Mouse (Mus musculus): ENCODE results near the gene Prnp. TPM values are rescaled to one million over a fixed set of nuclear protein-coding genes. Genes with fewer than 3 reads are reported as not detected.

The Prnp gene
- polyA plus RNA-seq, 1 experiment from 2014 or later, result 102 TPM

DNA sequence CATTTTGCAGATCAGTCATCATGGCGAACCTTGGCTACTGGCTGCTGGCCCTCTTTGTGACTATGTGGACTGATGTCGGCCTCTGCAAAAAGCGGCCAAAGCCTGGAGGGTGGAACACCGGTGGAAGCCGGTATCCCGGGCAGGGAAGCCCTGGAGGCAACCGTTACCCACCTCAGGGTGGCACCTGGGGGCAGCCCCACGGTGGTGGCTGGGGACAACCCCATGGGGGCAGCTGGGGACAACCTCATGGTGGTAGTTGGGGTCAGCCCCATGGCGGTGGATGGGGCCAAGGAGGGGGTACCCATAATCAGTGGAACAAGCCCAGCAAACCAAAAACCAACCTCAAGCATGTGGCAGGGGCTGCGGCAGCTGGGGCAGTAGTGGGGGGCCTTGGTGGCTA, 26.7 kb downstream of the Prnp start:
- Histone ChIP-seq H3K36me3 (ENCODE audit: control insufficient read depth, insufficient read depth, low read length) (no peaks in the 10 kb centered on the region; the same call in 1 of the 2 replicates), H3K4me2 (replicated peaks; ENCODE audit: low read depth) (no peak overlapping the region), H3K9me3 (ENCODE audit: control insufficient read depth, low read length) (no peaks in the 10 kb centered on the region), H3K4me1 (replicated peaks; ENCODE audit: control insufficient read depth, insufficient read depth) (peaks cover 3% of the 10 kb centered on the region; the same call in 1 of the 2 replicates), H3K9ac (ENCODE audit: low read length) (no peak overlapping the region), H3K27ac (replicated peaks) (no peak overlapping the region), H3K27me3 (ENCODE audit: control insufficient read depth, insufficient read depth, low read length) (no peaks in the 10 kb centered on the region), H3K4me3 (ENCODE audit: low read depth, low read length) (no peak overlapping the region)
- DNase-seq (ENCODE audit: low spot score) (no peak), ATAC-seq (ENCODE audit: low FRiP score, low TSS enrichment) (no peak)
- no peak for TF ChIP-seq EP300 (optimal IDR thresholded peaks at IDR 0.05)
- WGBS, result 98% methylated on average over 10 of the region's 10 CpGs

DNA sequence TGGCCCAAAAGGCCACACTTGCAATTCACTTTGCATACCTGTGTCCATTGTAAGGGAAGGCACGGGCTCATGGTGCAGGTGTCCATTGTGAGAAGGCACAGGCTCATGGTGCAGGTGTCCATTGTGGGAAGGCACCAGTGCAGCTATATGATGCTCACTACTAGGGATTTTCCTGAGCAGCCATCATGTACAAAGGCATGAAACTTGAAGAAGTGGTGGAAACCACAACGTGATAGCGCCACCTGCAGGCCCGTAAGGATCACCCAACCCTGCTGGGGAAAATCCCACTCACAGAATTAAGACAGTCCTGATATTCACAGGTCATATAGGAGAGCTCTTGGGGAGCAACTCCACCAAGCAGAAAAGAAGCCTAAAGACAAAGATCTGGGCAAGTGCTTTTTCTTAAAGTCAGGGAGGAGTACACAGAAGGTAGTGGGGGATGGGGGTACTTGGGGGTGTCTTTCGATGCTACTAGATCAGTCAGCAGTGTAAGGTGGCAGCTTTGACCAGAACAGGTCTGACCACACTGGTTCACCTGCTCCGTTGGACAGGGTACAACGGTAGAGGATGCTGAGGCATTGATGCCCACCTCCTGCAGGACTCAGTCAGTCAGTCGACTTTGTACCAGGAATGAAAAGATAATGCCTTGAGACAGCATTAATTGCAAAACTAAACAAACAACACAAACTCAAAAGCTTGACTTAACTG, 29.8 kb downstream of the Prnp start:
- 42% methylated on average over 8 of the region's 8 CpGs for whole genome bisulfite sequencing
- peak; percentile 54; the same call in 1 of the 2 replicates for ATAC-seq (ENCODE audit: low FRiP score, low TSS enrichment)

DNA sequence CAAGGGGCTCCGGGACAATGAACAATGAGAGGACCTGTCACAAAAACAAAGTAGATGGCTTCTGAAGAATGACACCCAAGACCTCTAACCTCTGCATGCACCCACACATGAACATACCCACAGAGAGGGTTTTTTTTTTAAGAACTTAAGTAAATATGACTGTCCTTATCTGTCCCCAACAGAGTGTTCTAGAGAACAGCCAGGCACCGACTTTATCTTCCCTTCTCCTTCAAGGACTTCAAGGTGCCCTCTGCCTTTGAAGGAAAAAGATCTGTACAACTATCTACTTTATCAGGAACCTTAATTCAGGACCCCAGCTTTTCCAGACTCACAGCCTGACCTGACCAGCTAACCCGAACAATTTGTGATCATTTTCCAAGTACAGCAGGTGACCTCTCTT, 30.8 kb downstream of the Prnp start:
- Histone ChIP-seq H3K4me3 (ENCODE audit: low read depth, low read length) (no peak overlapping the region), H3K9me3 (ENCODE audit: control insufficient read depth, low read length) (no peaks in the 10 kb centered on the region), H3K9ac (ENCODE audit: low read length) (no peak overlapping the region), H3K4me1 (replicated peaks; ENCODE audit: control insufficient read depth, insufficient read depth) (no peaks in the 10 kb centered on the region), H3K36me3 (ENCODE audit: control insufficient read depth, insufficient read depth, low read length) (no peaks in the 10 kb centered on the region; the same call in 1 of the 2 replicates), H3K27me3 (ENCODE audit: control insufficient read depth, insufficient read depth, low read length) (no peaks in the 10 kb centered on the region), H3K27ac (replicated peaks) (no peak overlapping the region), H3K4me2 (replicated peaks; ENCODE audit: low read depth) (no peak overlapping the region)
- TF ChIP-seq CTCF (IDR thresholded peaks at IDR 0.05; ENCODE audit: low read depth) (no peak), EP300 (optimal IDR thresholded peaks at IDR 0.05) (no peak)
- WGBS, result 64% methylated on average over 3 of the region's 3 CpGs
- ATAC-seq (ENCODE audit: low FRiP score, low TSS enrichment), result no peak
- DNase-seq (ENCODE audit: low spot score), result no peak

More for the DNA sequence above, 29.8 kb downstream of the Prnp start:
- no peak overlapping the region for H3K27ac ChIP-seq (replicated peaks)
- H3K4me3 ChIP-seq (ENCODE audit: low read depth, low read length), result no peak overlapping the region
- H3K9ac ChIP-seq (ENCODE audit: low read length), result no peak overlapping the region
- TF ChIP-seq CTCF (IDR thresholded peaks at IDR 0.05; ENCODE audit: low read depth), result peak; percentile 88
- TF ChIP-seq EP300 (optimal IDR thresholded peaks at IDR 0.05), result no peak
- no peak overlapping the region for H3K4me2 ChIP-seq (replicated peaks; ENCODE audit: low read depth)
- H3K27me3 ChIP-seq (ENCODE audit: control insufficient read depth, insufficient read depth, low read length), result no peaks in the 10 kb centered on the region
- no peaks in the 10 kb centered on the region; the same call in 1 of the 2 replicates for H3K36me3 ChIP-seq (ENCODE audit: control insufficient read depth, insufficient read depth, low read length)
- DNase-seq (ENCODE audit: low spot score), result peak; percentile 42
- H3K4me1 ChIP-seq (replicated peaks; ENCODE audit: control insufficient read depth, insufficient read depth), result no peaks in the 10 kb centered on the region
- no peaks in the 10 kb centered on the region for H3K9me3 ChIP-seq (ENCODE audit: control insufficient read depth, low read length)

DNA sequence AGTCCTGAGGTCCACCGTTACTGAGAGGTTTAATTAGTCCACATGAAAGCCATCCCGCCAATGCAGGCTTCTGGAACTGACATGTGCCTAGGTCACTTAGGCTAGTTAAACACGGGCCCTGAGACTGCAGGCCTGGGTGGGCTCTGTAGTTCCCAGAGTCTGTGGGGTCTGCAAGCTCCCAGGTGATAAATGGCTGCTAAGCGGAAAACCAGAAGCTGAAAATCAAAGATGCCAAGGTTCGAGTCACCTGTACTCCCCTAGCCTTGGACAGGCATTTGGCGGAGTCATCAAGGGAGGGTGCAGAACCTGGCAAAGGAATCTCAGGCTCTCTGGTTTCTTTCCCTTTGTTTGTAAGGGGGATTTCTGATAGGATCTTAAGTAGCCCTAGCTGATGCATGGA, 31.8 kb downstream of the Prnp start:
- Histone ChIP-seq H3K9ac (ENCODE audit: low read length) (no peak overlapping the region), H3K9me3 (ENCODE audit: control insufficient read depth, low read length) (no peaks in the 10 kb centered on the region), H3K4me2 (replicated peaks; ENCODE audit: low read depth) (no peak overlapping the region), H3K27me3 (ENCODE audit: control insufficient read depth, insufficient read depth, low read length) (no peaks in the 10 kb centered on the region), H3K27ac (replicated peaks) (no peak overlapping the region), H3K4me1 (replicated peaks; ENCODE audit: control insufficient read depth, insufficient read depth) (no peaks in the 10 kb centered on the region), H3K4me3 (ENCODE audit: low read depth, low read length) (no peak overlapping the region), H3K36me3 (ENCODE audit: control insufficient read depth, insufficient read depth, low read length) (no peaks in the 10 kb centered on the region; the same call in 1 of the 2 replicates)
- no peak for TF ChIP-seq EP300 (optimal IDR thresholded peaks at IDR 0.05)
- no peak for TF ChIP-seq CTCF (IDR thresholded peaks at IDR 0.05; ENCODE audit: low read depth)
- 80% methylated on average over 6 of the region's 6 CpGs for WGBS
- no peak for ATAC-seq (ENCODE audit: low FRiP score, low TSS enrichment)
- no peak for DNase-seq (ENCODE audit: low spot score)

DNA sequence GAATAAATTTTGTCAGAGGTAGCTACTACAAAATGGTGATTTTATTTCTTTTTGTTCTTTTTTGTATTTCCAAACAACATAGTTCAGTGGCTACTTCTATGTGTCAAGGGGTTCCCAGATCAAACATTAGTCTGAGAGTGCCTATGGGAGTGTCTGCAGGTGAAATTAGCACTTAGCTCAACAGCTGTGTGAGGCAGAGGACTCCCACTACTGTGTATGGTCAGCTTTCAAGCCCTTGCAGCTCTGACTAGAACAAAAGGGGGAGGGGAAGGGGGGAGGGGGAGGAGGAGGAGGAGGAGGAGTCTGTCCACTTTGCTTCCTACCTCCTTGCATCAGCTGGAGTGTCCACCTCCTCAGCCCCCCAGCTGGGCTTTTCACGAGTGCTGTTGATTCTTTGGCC, 34.6 kb downstream of the Prnp start:
- Histone ChIP-seq H3K36me3 (ENCODE audit: control insufficient read depth, insufficient read depth, low read length) (no peaks in the 10 kb centered on the region), H3K27ac (replicated peaks) (no peak overlapping the region), H3K4me3 (ENCODE audit: low read depth, low read length) (no peak overlapping the region), H3K9me3 (ENCODE audit: control insufficient read depth, low read length) (no peaks in the 10 kb centered on the region), H3K4me2 (replicated peaks; ENCODE audit: low read depth) (no peak overlapping the region), H3K4me1 (replicated peaks; ENCODE audit: control insufficient read depth, insufficient read depth) (no peaks in the 10 kb centered on the region), H3K9ac (ENCODE audit: low read length) (no peak overlapping the region), H3K27me3 (ENCODE audit: control insufficient read depth, insufficient read depth, low read length) (no peaks in the 10 kb centered on the region)
- ATAC-seq (ENCODE audit: low FRiP score, low TSS enrichment), result no peak
- no peak for TF ChIP-seq CTCF (IDR thresholded peaks at IDR 0.05; ENCODE audit: low read depth)
- TF ChIP-seq EP300 (optimal IDR thresholded peaks at IDR 0.05), result no peak
- no peak for DNase-seq (ENCODE audit: low spot score)
- WGBS, result 47% methylated on average over 1 of the region's 1 CpGs

DNA sequence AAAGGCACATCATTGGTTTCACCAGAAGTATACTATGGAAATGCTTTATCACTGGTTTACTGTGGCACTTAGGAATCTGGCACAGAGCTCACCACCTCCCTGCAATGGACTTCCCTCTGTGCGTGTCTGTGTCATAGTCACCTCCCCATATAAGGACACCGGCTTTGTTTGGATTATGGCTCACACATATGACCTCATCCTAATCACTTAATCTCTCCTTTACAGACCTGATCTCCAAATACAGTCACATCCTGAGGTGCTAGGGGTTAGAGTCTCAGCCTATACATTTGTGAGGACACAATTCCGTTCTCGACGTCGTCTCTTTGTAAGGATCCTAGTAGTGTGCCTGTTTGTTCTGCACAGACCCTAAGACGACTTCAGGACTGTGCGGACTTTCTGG, 35.5 kb downstream of the Prnp start:
- H3K27me3 ChIP-seq (ENCODE audit: control insufficient read depth, insufficient read depth, low read length), result no peaks in the 10 kb centered on the region
- H3K4me2 ChIP-seq (replicated peaks; ENCODE audit: low read depth), result no peak overlapping the region
- 52% methylated on average over 8 of the region's 8 CpGs for WGBS
- no peak overlapping the region for H3K4me3 ChIP-seq (ENCODE audit: low read depth, low read length)
- no peak for DNase-seq (ENCODE audit: low spot score)
- no peak for TF ChIP-seq CTCF (IDR thresholded peaks at IDR 0.05; ENCODE audit: low read depth)
- TF ChIP-seq EP300 (optimal IDR thresholded peaks at IDR 0.05), result no peak
- peak; percentile 78 for ATAC-seq (ENCODE audit: low FRiP score, low TSS enrichment)
- no peaks in the 10 kb centered on the region for H3K9me3 ChIP-seq (ENCODE audit: control insufficient read depth, low read length)
- no peak overlapping the region for H3K9ac ChIP-seq (ENCODE audit: low read length)
- no peak overlapping the region for H3K27ac ChIP-seq (replicated peaks)
- no peaks in the 10 kb centered on the region for H3K36me3 ChIP-seq (ENCODE audit: control insufficient read depth, insufficient read depth, low read length)
- H3K4me1 ChIP-seq (replicated peaks; ENCODE audit: control insufficient read depth, insufficient read depth), result no peaks in the 10 kb centered on the region

Data from stomach, postnatal 0 days (tissue).